Comparison of ENCODE assay signal across 33 mouse cellular contexts in genomic region chr14:13910148-13910547, GRCm38 (mm10). TPM values are rescaled to one million over a fixed set of nuclear protein-coding genes. Genes with fewer than 3 reads are reported as not detected.
DNase-seq lines count a peak whose midpoint lies in the region; ATAC-seq lines count a peak whose summit lies in the region.
"Had no signal": no experiment of that assay in that cellular context is flagged by ENCODE, and none has a peak within 500 bp of the region (broad histone marks: within the 10 kb centered on the region; RNA-seq: fewer than 3 reads in every experiment).

No protein-coding gene starts in this region.

- H3K4me1 ChIP-seq in limb, embryonic 10.5 days, result peaks cover 25% of the 10 kb centered on the region
- peaks cover 12% of the 10 kb centered on the region for H3K4me1 ChIP-seq in limb, embryonic 13.5 days
- H3K4me1 ChIP-seq: forebrain, embryonic 13.5 days; heart, embryonic 12.5 days; heart, embryonic 15.5 days; hindbrain, embryonic 12.5 days; hindbrain, embryonic 15.5 days had no signal

- no peak overlapping the region for H3K4me3 ChIP-seq in limb, embryonic 10.5 days
- H3K4me3 ChIP-seq in limb, embryonic 13.5 days, result no peak overlapping the region
- H3K4me3 ChIP-seq: forebrain, embryonic 10.5 days; forebrain, embryonic 13.5 days; gastrocnemius, adult 2 months; heart, embryonic 12.5 days; heart, embryonic 15.5 days; hindbrain, embryonic 12.5 days; hindbrain, embryonic 15.5 days had no signal

- WGBS in limb, embryonic 10.5 days, result 54% methylated on average over 2 of the region's 2 CpGs
- WGBS in limb, embryonic 13.5 days, result 43% methylated on average over 2 of the region's 2 CpGs

- no peaks in the 10 kb centered on the region for H3K27me3 ChIP-seq in limb, embryonic 10.5 days (ENCODE audit: low read depth, poor library complexity, severe bottlenecking)
- no peaks in the 10 kb centered on the region for H3K27me3 ChIP-seq in limb, embryonic 13.5 days
- H3K27me3 ChIP-seq: forebrain, embryonic 13.5 days; heart, embryonic 12.5 days; heart, embryonic 15.5 days; hindbrain, embryonic 12.5 days; hindbrain, embryonic 15.5 days had no signal

- no peaks in the 10 kb centered on the region for H3K36me3 ChIP-seq in limb, embryonic 10.5 days
- H3K36me3 ChIP-seq in limb, embryonic 13.5 days, result no peaks in the 10 kb centered on the region
- H3K36me3 ChIP-seq: forebrain, embryonic 10.5 days; heart, embryonic 12.5 days; heart, embryonic 15.5 days; hindbrain, embryonic 12.5 days; hindbrain, embryonic 15.5 days had no signal

- no peaks in the 10 kb centered on the region for H3K9me3 ChIP-seq in limb, embryonic 10.5 days (replicated peaks)
- H3K9me3 ChIP-seq in limb, embryonic 13.5 days, result no peaks in the 10 kb centered on the region
- H3K9me3 ChIP-seq: forebrain, embryonic 10.5 days; forebrain, embryonic 13.5 days; heart, embryonic 12.5 days; heart, embryonic 15.5 days; hindbrain, embryonic 12.5 days; hindbrain, embryonic 15.5 days had no signal

- peak; percentile 71 for ATAC-seq in limb, embryonic 13.5 days (ENCODE audit: low FRiP score, low read depth)
- ATAC-seq: activated CD4-positive, CD25-positive, alpha-beta regulatory T cell, adult 4 months; CD4-positive, CD25-positive, alpha-beta regulatory T cell, adult 4 months; forebrain, embryonic 13.5 days; forebrain, embryonic 16.5 days; intestine, postnatal 0 days had no signal

- H3K27ac ChIP-seq in limb, embryonic 10.5 days, result peak overlapping the region; percentile 70
- peak overlapping the region; percentile 52; the same call in 1 of the 2 replicates for H3K27ac ChIP-seq in limb, embryonic 13.5 days
- H3K27ac ChIP-seq: forebrain, embryonic 10.5 days; forebrain, embryonic 13.5 days; gastrocnemius, adult 2 months; heart, embryonic 15.5 days; hindbrain, embryonic 12.5 days; hindbrain, embryonic 15.5 days had no signal

- H3K4me2 ChIP-seq in limb, embryonic 13.5 days (replicated peaks), result no peak overlapping the region
- H3K4me2 ChIP-seq: forebrain, embryonic 13.5 days; heart, embryonic 12.5 days; heart, embryonic 15.5 days; hindbrain, embryonic 12.5 days; hindbrain, embryonic 15.5 days had no signal

- H3K9ac ChIP-seq in limb, embryonic 13.5 days, result no peak overlapping the region
- H3K9ac ChIP-seq: forebrain, embryonic 13.5 days; heart, embryonic 12.5 days; heart, embryonic 15.5 days; hindbrain, embryonic 12.5 days; hindbrain, embryonic 15.5 days had no signal

- peak; percentile 4 for DNase-seq in R1 (ENCODE audit: low read depth, low spot score)
- peak; percentile 14 for DNase-seq in embryo, embryonic 10.5 days (ENCODE audit: low spot score)
- no peak for DNase-seq in limb, embryonic 10.5 days (ENCODE audit: low spot score)
- no peak for DNase-seq in thymus, postnatal 0 days (ENCODE audit: low spot score)
- no peak for DNase-seq in heart, adult 18-20 months
- DNase-seq in urinary bladder, adult 2 months (ENCODE audit: low spot score), result no peak
- DNase-seq: adrenal gland, adult 8-10 months; adrenal gland, postnatal 25 days; cerebellum, adult 11-12 months; cerebellum, adult 8-10 months; cerebellum, postnatal 10 days; gastrocnemius, adult 2 months; gastrocnemius, postnatal 14 days; heart, adult 11 months; heart, postnatal 10 days; heart, postnatal 36 days had no signal

RNA-seq across cellular contexts. Expression of gene Gm281, which starts 4.1 kb away (rescaled TPM):
- 0.10 TPM in 1 of 2 replicates, not detected in the other for polyA plus RNA-seq in limb, embryonic 10.5 days (2016; fragmentation: Nextera tagmentation; extraction: Ambion mirVana)
- polyA plus RNA-seq in limb, embryonic 13.5 days (2015; fragmentation: Nextera tagmentation; extraction: Ambion mirVana), result not detected in 2 replicates
- 0.05 TPM in 1 of 2 replicates, not detected in the other for polyA plus RNA-seq in thymus, postnatal 0 days (2015; fragmentation: Nextera tagmentation; extraction: Ambion mirVana)
- total RNA-seq in heart, adult 18-20 months (2021), result under 1 TPM in 1 of 2 experiments, not detected in 1; 0.13 TPM
- not detected in 2 replicates for polyA plus RNA-seq in urinary bladder, adult 2 months (2012; rRNA removed)
- total RNA-seq: adrenal gland, adult 8-10 months; adrenal gland, postnatal 25 days; gastrocnemius, adult 2 months; gastrocnemius, postnatal 14 days; gastrocnemius, postnatal 4 days; heart, postnatal 10 days; heart, postnatal 36 days; MEL had no signal
- polyA plus RNA-seq: activated CD4-positive, CD25-positive, alpha-beta regulatory T cell, adult 4 months; brain, embryonic 14.5 days; C2C12; CD4-positive, CD25-positive, alpha-beta regulatory T cell, adult 4 months; forebrain, embryonic 10.5 days; forebrain, embryonic 13.5 days; forebrain, embryonic 16.5 days; frontal cortex, adult 2 months; heart, embryonic 12.5 days; heart, embryonic 15.5 days; hindbrain, embryonic 12.5 days; hindbrain, embryonic 15.5 days; intestine, embryonic 14.5 days; intestine, postnatal 0 days had no signal

RNA-seq across cellular contexts. Expression of gene Atxn7, which starts 51.1 kb away (rescaled TPM):
- polyA plus RNA-seq in limb, embryonic 10.5 days (2016; fragmentation: Nextera tagmentation; extraction: Ambion mirVana), result 2.6 and 3.0 TPM in 2 replicates
- 4.4 and 5.2 TPM in 2 replicates for polyA plus RNA-seq in limb, embryonic 13.5 days (2015; fragmentation: Nextera tagmentation; extraction: Ambion mirVana)
- 2.6 and 4.3 TPM in 2 replicates for polyA plus RNA-seq in thymus, postnatal 0 days (2015; fragmentation: Nextera tagmentation; extraction: Ambion mirVana)
- 10 to 100 TPM; 14.0 to 16.6 TPM for total RNA-seq in heart, adult 18-20 months (2021)
- polyA plus RNA-seq in urinary bladder, adult 2 months (2012; rRNA removed), result 18.1 and 18.3 TPM in 2 replicates

RNA-seq across cellular contexts. Expression of gene Thoc7, which starts 51.5 kb away (rescaled TPM):
- polyA plus RNA-seq in limb, embryonic 10.5 days (2016; fragmentation: Nextera tagmentation; extraction: Ambion mirVana), result 220 and 221 TPM in 2 replicates
- polyA plus RNA-seq in limb, embryonic 13.5 days (2015; fragmentation: Nextera tagmentation; extraction: Ambion mirVana), result 213 and 222 TPM in 2 replicates
- 235 TPM in 2 replicates for polyA plus RNA-seq in thymus, postnatal 0 days (2015; fragmentation: Nextera tagmentation; extraction: Ambion mirVana)
- 10 to 100 TPM; 84.5 to 89.7 TPM for total RNA-seq in heart, adult 18-20 months (2021)
- 81.7 and 94.0 TPM in 2 replicates for polyA plus RNA-seq in urinary bladder, adult 2 months (2012; rRNA removed)

Comparison
In these comparisons a context has a peak if more than half of its experiments do, and no peak if none do; other contexts are left out.
1. DNase-seq: peak in R1 (single experiment) and embryo, embryonic 10.5 days (single experiment); none in limb, embryonic 10.5 days (single experiment), thymus, postnatal 0 days (single experiment), heart, adult 18-20 months (0 of 2) and urinary bladder, adult 2 months (single experiment).